Comparison of ENCODE assay signal across 8 mouse cellular contexts in the genomic region with DNA sequence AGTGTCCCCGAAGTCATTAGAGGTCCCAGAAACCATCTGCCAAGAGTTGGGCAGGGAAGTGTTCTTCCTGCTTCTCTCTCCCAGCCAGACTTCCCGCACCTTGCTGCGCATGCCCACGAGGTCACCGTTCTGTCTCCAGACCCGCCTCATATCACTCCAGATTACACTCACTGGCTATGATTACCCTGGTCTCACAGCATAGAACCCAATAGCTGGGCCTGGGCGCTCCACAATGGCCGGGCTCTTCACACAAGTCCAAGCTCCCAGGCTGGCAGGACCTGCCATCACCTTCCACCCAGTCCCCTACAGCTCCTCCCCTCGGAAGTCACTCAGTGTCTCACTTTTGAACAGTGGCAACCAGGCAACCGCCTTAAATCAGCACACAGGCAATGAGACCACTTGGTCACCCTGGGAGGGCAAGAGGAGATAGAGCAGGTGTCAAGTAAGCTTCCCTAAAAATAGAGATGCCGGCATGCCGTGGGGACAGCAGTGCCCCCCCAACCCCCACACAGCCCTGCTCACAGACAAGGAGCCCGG. TPM values are rescaled to one million over a fixed set of nuclear protein-coding genes. Genes with fewer than 3 reads are reported as not detected.
DNase-seq lines count a peak whose midpoint lies in the region; ATAC-seq lines count a peak whose summit lies in the region.

No protein-coding gene starts in this region.

- peak; percentile 33 for DNase-seq in right cerebral cortex, adult 18-20 months
- DNase-seq in right cerebral cortex, postnatal 10 days (ENCODE audit: low spot score in 2 of 2) = no peak
- peak; percentile 40 for DNase-seq in gastrocnemius, postnatal 10 days
- DNase-seq in midbrain, embryonic 10.5 days (ENCODE audit: low spot score) = no peak
- no peak for DNase-seq in B cell, adult 2 months
- DNase-seq in thymus, postnatal 0 days (ENCODE audit: low spot score) = no peak
- DNase-seq in layer of hippocampus, adult 9-10 months (ENCODE audit: low spot score) = no peak

- peaks cover 58% of the 10 kb centered on the region for H3K4me1 ChIP-seq in intestine, embryonic 15.5 days (replicated peaks)
- peaks cover 66% of the 10 kb centered on the region for H3K4me1 ChIP-seq in midbrain, embryonic 10.5 days

- peak overlapping the region; percentile 95 for H3K27ac ChIP-seq in intestine, embryonic 15.5 days
- 0 out of 2 replicates have a peak overlapping the region, but pooled peaks have one; percentile 65 for H3K27ac ChIP-seq in midbrain, embryonic 10.5 days (replicated peaks)

- no peaks in the 10 kb centered on the region for H3K9me3 ChIP-seq in intestine, embryonic 15.5 days
- no peaks in the 10 kb centered on the region for H3K9me3 ChIP-seq in midbrain, embryonic 10.5 days (replicated peaks)

- peak overlapping the region; percentile 49 for H3K4me3 ChIP-seq in intestine, embryonic 15.5 days (replicated peaks)
- H3K4me3 ChIP-seq in midbrain, embryonic 10.5 days = no peak overlapping the region

- peak; percentile 7; the same call in 1 of the 2 replicates for ATAC-seq in intestine, embryonic 15.5 days

- H3K4me2 ChIP-seq in intestine, embryonic 15.5 days (replicated peaks) = peak overlapping the region; percentile 94

- peak overlapping the region; percentile 66 for H3K9ac ChIP-seq in intestine, embryonic 15.5 days

- WGBS in intestine, embryonic 15.5 days = 50% methylated on average over 13 of the region's 13 CpGs
- WGBS in midbrain, embryonic 10.5 days = 77% methylated on average over 13 of the region's 13 CpGs

- no peaks in the 10 kb centered on the region; the same call in 1 of the 2 replicates for H3K36me3 ChIP-seq in intestine, embryonic 15.5 days
- no peaks in the 10 kb centered on the region for H3K36me3 ChIP-seq in midbrain, embryonic 10.5 days

- H3K27me3 ChIP-seq in intestine, embryonic 15.5 days (replicated peaks) = peaks cover 6% of the 10 kb centered on the region; the same call in 1 of the 2 replicates
- peaks cover 60% of the 10 kb centered on the region for H3K27me3 ChIP-seq in midbrain, embryonic 10.5 days (ENCODE audit: low read depth, poor library complexity, severe bottlenecking)

RNA-seq across cellular contexts. Expression of a gene that starts 55.6 kb away (rescaled TPM):
- 1 to 10 TPM in 1 of 2 experiments, under 1 TPM in 1; 0.68 to 2.0 TPM for total RNA-seq in gastrocnemius, postnatal 10 days (2021)
- 0.36 and 1.1 TPM in 2 replicates for polyA plus RNA-seq in intestine, embryonic 15.5 days (2015; fragmentation: Nextera tagmentation; extraction: Ambion mirVana)
- 0.40 and 2.0 TPM in 2 replicates for polyA plus RNA-seq in midbrain, embryonic 10.5 days (2016; fragmentation: Nextera tagmentation; extraction: Ambion mirVana)
- 1.0 and 1.2 TPM in 2 replicates for polyA plus RNA-seq in thymus, postnatal 0 days (2015; fragmentation: Nextera tagmentation; extraction: Ambion mirVana)

Comparison
In these comparisons a context has a peak if more than half of its experiments do, and no peak if none do; other contexts are left out.
1. DNase-seq: peak in right cerebral cortex, adult 18-20 months (single experiment) and gastrocnemius, postnatal 10 days (single experiment); none in right cerebral cortex, postnatal 10 days (0 of 2), midbrain, embryonic 10.5 days (single experiment), B cell, adult 2 months (0 of 2), thymus, postnatal 0 days (single experiment) and layer of hippocampus, adult 9-10 months (single experiment).